Mouse (Mus musculus): Measurements from ENCODE around the gene Ptprs. TPM values are rescaled to one million over a fixed set of nuclear protein-coding genes. Genes with fewer than 3 reads are reported as not detected.

Ptprs gene
- total and polyA plus RNA-seq, 3 experiments, result 149 to 573 (median 249) TPM

GRCm38 (mm10) chr17:56424726-56425583 lies 51.3 kb downstream of the Ptprs start:
- DNase-seq, result peak; percentile 67

GRCm38 (mm10) chr17:56420022-56420421 lies 56.3 kb downstream of the Ptprs start:
- no peak for DNase-seq

- peak; percentile 89 for DNase-seq
Observed at GRCm38 (mm10) chr17:56418304-56418703, 58.0 kb downstream of the Ptprs start.

GRCm38 (mm10) chr17:56414785-56415184 lies 61.5 kb downstream of the Ptprs start:
- no peak for DNase-seq

- DNase-seq, result peak; percentile 42
Observed at GRCm38 (mm10) chr17:56413113-56413512, 63.2 kb downstream of the Ptprs start.

- no peak for DNase-seq
Observed at GRCm38 (mm10) chr17:56411437-56411836, 64.8 kb downstream of the Ptprs start.

- peak; percentile 51 for DNase-seq
Observed at GRCm38 (mm10) chr17:56409759-56410158, 66.5 kb downstream of the Ptprs start.

GRCm38 (mm10) chr17:56408965-56409625 lies 67.2 kb downstream of the Ptprs start:
- no peak for DNase-seq

GRCm38 (mm10) chr17:56407379-56407778 lies 68.9 kb downstream of the Ptprs start:
- no peak for DNase-seq

- DNase-seq, result no peak
Observed at GRCm38 (mm10) chr17:56406878-56407277, 69.4 kb downstream of the Ptprs start.

- no peak for DNase-seq
Observed at GRCm38 (mm10) chr17:56405856-56406840, 70.1 kb downstream of the Ptprs start.

- DNase-seq, result no peak
Observed at GRCm38 (mm10) chr17:56405341-56405740, 70.9 kb downstream of the Ptprs start.

GRCm38 (mm10) chr17:56401051-56401521 lies 75.2 kb downstream of the Ptprs start:
- peak; percentile 54 for DNase-seq

- DNase-seq, result no peak
Observed at GRCm38 (mm10) chr17:56400221-56400620, 76.1 kb downstream of the Ptprs start.

- peak; percentile 61 for DNase-seq
Observed at GRCm38 (mm10) chr17:56396051-56396450, 80.2 kb downstream of the Ptprs start.

GRCm38 (mm10) chr17:56393889-56394288 lies 82.4 kb downstream of the Ptprs start:
- peak; percentile 65 for DNase-seq

- DNase-seq, result no peak
Observed at GRCm38 (mm10) chr17:56393238-56393637, 83.0 kb downstream of the Ptprs start.

- no peak for DNase-seq
Observed at GRCm38 (mm10) chr17:56387612-56388011, 88.7 kb downstream of the Ptprs start.

GRCm38 (mm10) chr17:56384903-56385302 lies 91.4 kb downstream of the Ptprs start:
- DNase-seq, result no peak

- no peak for DNase-seq
Observed at GRCm38 (mm10) chr17:56382997-56383396, 93.3 kb downstream of the Ptprs start.

- DNase-seq, result no peak
Observed at GRCm38 (mm10) chr17:56381183-56381582, 95.1 kb downstream of the Ptprs start.

GRCm38 (mm10) chr17:56380286-56380685 lies 96.0 kb downstream of the Ptprs start:
- no peak for DNase-seq
